9 mouse cellular contexts compared by ENCODE assay signal in genomic region chr6:67534191-67535004, GRCm38 (mm10). TPM values are rescaled to one million over a fixed set of nuclear protein-coding genes. Genes with fewer than 3 reads are reported as not detected.
A peak's percentile ranks its signal among the peaks of the same experiment; 100 is the strongest.
DNase-seq lines count a peak whose midpoint lies in the region; ATAC-seq lines count a peak whose summit lies in the region.
"Had no signal": no experiment of that assay in that cellular context is flagged by ENCODE, and none has a peak within 500 bp of the region (broad histone marks: within the 10 kb centered on the region; RNA-seq: fewer than 3 reads in every experiment).

No protein-coding gene starts in this region.

- H3K4me3 ChIP-seq in embryonic facial prominence, embryonic 11.5 days (ENCODE audit: low read depth, low read length), result peak overlapping the region; percentile 35
- peak overlapping the region; percentile 46 for H3K4me3 ChIP-seq in kidney, embryonic 15.5 days (replicated peaks)
- peak overlapping the region; percentile 56 for H3K4me3 ChIP-seq in midbrain, embryonic 16.5 days (ENCODE audit: low read depth, low read length)

- ATAC-seq in embryonic facial prominence, embryonic 11.5 days (replicated peaks; ENCODE audit: insufficient number of reproducible peaks, low FRiP score, low TSS enrichment, low read depth), result no peak
- no peak for ATAC-seq in kidney, embryonic 15.5 days (replicated peaks; ENCODE audit: low FRiP score)
- no peak; the same call in 1 of the 2 replicates for ATAC-seq in midbrain, embryonic 16.5 days
- ATAC-seq in erythroid progenitor cell, adult 5-6 weeks (replicated peaks; ENCODE audit: low FRiP score, poor library complexity, severe bottlenecking), result no peak

- no peaks in the 10 kb centered on the region for H3K9me3 ChIP-seq in embryonic facial prominence, embryonic 11.5 days (replicated peaks; ENCODE audit: control insufficient read depth, low read length)
- H3K9me3 ChIP-seq in kidney, embryonic 15.5 days (replicated peaks), result no peaks in the 10 kb centered on the region
- no peaks in the 10 kb centered on the region for H3K9me3 ChIP-seq in midbrain, embryonic 16.5 days (replicated peaks; ENCODE audit: control insufficient read depth, low read length, poor library complexity, severe bottlenecking)

- H3K27me3 ChIP-seq in embryonic facial prominence, embryonic 11.5 days (ENCODE audit: control insufficient read depth, insufficient read depth, low read length), result peaks cover 34% of the 10 kb centered on the region
- H3K27me3 ChIP-seq in kidney, embryonic 15.5 days, result peaks cover 64% of the 10 kb centered on the region
- H3K27me3 ChIP-seq in midbrain, embryonic 16.5 days (ENCODE audit: control insufficient read depth, insufficient read depth, low read depth, low read length), result peaks cover 50% of the 10 kb centered on the region

- H3K36me3 ChIP-seq in embryonic facial prominence, embryonic 11.5 days (replicated peaks; ENCODE audit: control insufficient read depth, insufficient read depth, low read depth, low read length), result no peaks in the 10 kb centered on the region
- no peaks in the 10 kb centered on the region for H3K36me3 ChIP-seq in kidney, embryonic 15.5 days
- H3K36me3 ChIP-seq in midbrain, embryonic 16.5 days (ENCODE audit: control insufficient read depth, insufficient read depth, low read length), result no peaks in the 10 kb centered on the region

- peak overlapping the region; percentile 76 for H3K4me2 ChIP-seq in embryonic facial prominence, embryonic 11.5 days (ENCODE audit: low read depth, low read length)
- peak overlapping the region; percentile 84 for H3K4me2 ChIP-seq in kidney, embryonic 15.5 days
- H3K4me2 ChIP-seq in midbrain, embryonic 16.5 days (ENCODE audit: low read length), result peak overlapping the region; percentile 88

- no peak overlapping the region for H3K27ac ChIP-seq in embryonic facial prominence, embryonic 11.5 days (replicated peaks; ENCODE audit: low read depth, low read length)
- peak overlapping the region; percentile 74 for H3K27ac ChIP-seq in kidney, embryonic 15.5 days
- H3K27ac ChIP-seq in midbrain, embryonic 16.5 days (ENCODE audit: low read length), result no peak overlapping the region
- H3K27ac ChIP-seq: macrophage had no signal

- H3K4me1 ChIP-seq in embryonic facial prominence, embryonic 11.5 days (ENCODE audit: control insufficient read depth, insufficient read depth, low read length), result no peaks in the 10 kb centered on the region
- peaks cover 27% of the 10 kb centered on the region for H3K4me1 ChIP-seq in kidney, embryonic 15.5 days
- peaks cover 6% of the 10 kb centered on the region; the same call in 1 of the 2 replicates for H3K4me1 ChIP-seq in midbrain, embryonic 16.5 days (ENCODE audit: control insufficient read depth, insufficient read depth, low read length)

- peak; percentile 16 for DNase-seq in kidney, adult 11 months
- DNase-seq in kidney, postnatal 10 days, result no peak
- DNase-seq in embryonic facial prominence, embryonic 11.5 days (ENCODE audit: low spot score), result peak; percentile 14
- DNase-seq in layer of hippocampus, adult 11-12 months (ENCODE audit: low spot score), result no peak
- no peak for DNase-seq in frontal cortex, postnatal 36 days (ENCODE audit: low spot score in 2 of 2)

- no peak overlapping the region for H3K9ac ChIP-seq in embryonic facial prominence, embryonic 11.5 days (replicated peaks; ENCODE audit: low read length)
- H3K9ac ChIP-seq in kidney, embryonic 15.5 days, result peak overlapping the region; percentile 23; the same call in 1 of the 2 replicates
- peak overlapping the region; percentile 56 for H3K9ac ChIP-seq in midbrain, embryonic 16.5 days (ENCODE audit: low read depth, low read length)

- WGBS in embryonic facial prominence, embryonic 11.5 days, result 7% methylated on average over 31 of the region's 31 CpGs
- WGBS in kidney, embryonic 15.5 days, result 8% methylated on average over 31 of the region's 31 CpGs
- WGBS in midbrain, embryonic 16.5 days, result 11% methylated on average over 31 of the region's 31 CpGs

RNA-seq across cellular contexts. Expression of gene Tacstd2, which starts 1.2 kb away (rescaled TPM):
- 11.5 and 14.5 TPM in 2 replicates for polyA plus RNA-seq in embryonic facial prominence, embryonic 11.5 days (2014; fragmentation: Nextera tagmentation; extraction: Ambion mirVana)
- polyA plus RNA-seq in kidney, embryonic 15.5 days (2015; fragmentation: Nextera tagmentation; extraction: Ambion mirVana), result 61.1 and 63.1 TPM in 2 replicates
- polyA plus RNA-seq in midbrain, embryonic 16.5 days (2015; fragmentation: Nextera tagmentation; extraction: Ambion mirVana), result 1.4 and 2.1 TPM in 2 replicates
- 3.6 TPM in 1 of 2 replicates, not detected in the other for total RNA-seq in erythroid progenitor cell, adult 5-6 weeks (2015; ENCODE audit: low replicate concordance)
- 2.4 TPM in 1 of 2 replicates, not detected in the other for total RNA-seq in erythroid progenitor cell, adult 5-6 weeks (2017; ENCODE audit: low replicate concordance)

RNA-seq across cellular contexts. Expression of gene Il23r, which starts 42.7 kb away (rescaled TPM):
- polyA plus RNA-seq in embryonic facial prominence, embryonic 11.5 days (2014; fragmentation: Nextera tagmentation; extraction: Ambion mirVana), result not detected in 2 replicates
- not detected in 2 replicates for polyA plus RNA-seq in kidney, embryonic 15.5 days (2015; fragmentation: Nextera tagmentation; extraction: Ambion mirVana)
- not detected in 2 replicates for polyA plus RNA-seq in midbrain, embryonic 16.5 days (2015; fragmentation: Nextera tagmentation; extraction: Ambion mirVana)
- total RNA-seq in erythroid progenitor cell, adult 5-6 weeks (2015; ENCODE audit: low replicate concordance), result not detected in 2 replicates
- total RNA-seq in erythroid progenitor cell, adult 5-6 weeks (2017; ENCODE audit: low replicate concordance), result not detected in 2 replicates

Comparison
In these comparisons a context has a peak if more than half of its experiments do, and no peak if none do; other contexts are left out.
1. DNase-seq: peak in kidney, adult 11 months (single experiment) and embryonic facial prominence, embryonic 11.5 days (single experiment); none in kidney, postnatal 10 days (single experiment), layer of hippocampus, adult 11-12 months (single experiment) and frontal cortex, postnatal 36 days (0 of 2).
2. Peak in every context shown above with its lines, with median percentiles within 50 percentile points of each other: H3K4me2 ChIP-seq and H3K4me3 ChIP-seq.